Mouse (Mus musculus) ES-Bruce4 (cell line): ENCODE results near the gene Lifr.

Source experiments
- CTCF ChIP-seq: IDR thresholded peaks from one replicate; pipeline ENCODE4 v1.8.1; 2011; ENCODE audit warnings: low read depth, low read length
- EP300 ChIP-seq: IDR thresholded peaks from 2 replicates; pipeline ENCODE4 v1.6.1; 2011; ENCODE audit warnings: low read depth, low read length; ENCODE audit not compliant: insufficient read depth
- POLR2A ChIP-seq: IDR thresholded peaks from one replicate; pipeline ENCODE4 v1.8.1; 2011; ENCODE audit warnings: low read length; ENCODE audit not compliant: insufficient read depth

DNA sequence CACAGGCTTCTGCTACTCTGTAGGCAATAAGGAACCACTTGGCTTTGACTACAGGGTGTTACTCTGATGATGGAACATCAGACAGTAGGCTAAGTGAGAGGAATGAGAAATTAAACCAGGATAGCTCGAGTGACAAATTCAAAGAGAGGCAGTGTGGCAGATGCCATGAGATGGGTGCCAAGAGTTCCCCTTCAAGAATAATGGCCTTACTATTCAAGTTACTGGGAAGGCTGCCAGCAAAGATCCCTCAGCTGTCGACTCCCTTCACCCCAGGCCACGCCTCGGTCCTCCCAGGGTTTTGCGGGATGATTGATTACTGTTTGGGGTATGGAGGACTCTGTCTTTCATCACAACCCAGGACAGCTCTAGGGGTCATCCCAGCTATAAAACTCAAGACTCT, 28.4 kb downstream of the Lifr start:
- TF ChIP-seq EP300 (no peak), POLR2A (no peak), CTCF (no peak)
